In the genomic region with DNA sequence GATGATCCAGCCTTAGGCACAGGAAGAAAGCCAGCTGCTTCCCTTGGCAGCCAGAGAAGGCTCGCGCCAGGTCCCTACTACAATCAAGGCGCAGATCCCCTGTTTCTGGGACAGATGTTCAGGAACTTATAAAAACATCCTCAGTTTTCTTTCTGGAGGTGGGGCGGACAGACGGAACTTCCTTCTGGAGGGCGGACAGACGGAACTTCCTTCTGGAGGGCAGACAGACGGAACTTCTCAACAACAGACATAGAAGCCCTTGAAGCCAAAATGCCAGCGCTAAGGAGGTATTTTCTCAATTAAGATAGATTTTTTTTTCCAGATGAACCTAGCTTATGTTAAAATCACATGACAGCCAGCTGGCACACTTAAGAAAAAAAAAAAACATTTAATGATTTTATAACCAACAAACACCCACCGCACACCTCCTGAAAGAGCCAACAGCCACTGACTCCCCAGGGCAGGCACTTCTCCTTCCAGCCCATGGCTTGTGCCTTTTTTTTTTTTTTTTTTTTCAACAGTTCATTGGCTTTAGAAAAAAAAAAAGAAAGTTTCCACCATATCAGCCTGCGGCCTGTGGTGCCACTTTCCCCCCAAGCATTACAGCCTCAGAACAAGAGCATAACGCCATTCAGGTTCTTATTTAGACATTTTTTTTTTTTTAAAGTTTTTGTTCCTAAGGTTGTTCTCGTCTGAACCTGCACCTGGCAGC, we compare ENCODE assay signal across 13 mouse cellular contexts. TPM values are rescaled to one million over a fixed set of nuclear protein-coding genes. Genes with fewer than 3 reads are reported as not detected.
DNase-seq lines count a peak whose midpoint lies in the region; ATAC-seq and TF ChIP-seq lines count a peak whose summit lies in the region.
"Had no signal": no experiment of that assay in that cellular context is flagged by ENCODE, and none has a peak within 500 bp of the region (broad histone marks: within the 10 kb centered on the region; RNA-seq: fewer than 3 reads in every experiment).

No protein-coding gene starts in this region.

- DNase-seq in heart, adult 11 months = peak; percentile 88
- no peak for DNase-seq in limb, embryonic 10.5 days (ENCODE audit: low spot score)
- no peak for DNase-seq in cerebellum, adult 18-20 months
- DNase-seq: liver, embryonic 13.5 days; right cerebral cortex, postnatal 14 days had no signal

- no peak for TF ChIP-seq POLR2A in bone marrow macrophage, adult 2 months (IDR thresholded peaks at IDR 0.05; ENCODE audit: borderline replicate concordance, low read depth, low read length)

- H3K4me2 ChIP-seq in heart, embryonic 12.5 days = no peak overlapping the region
- H3K4me2 ChIP-seq in limb, embryonic 15.5 days = no peak overlapping the region
- H3K4me2 ChIP-seq: liver, embryonic 13.5 days had no signal

- no peaks in the 10 kb centered on the region for H3K9me3 ChIP-seq in heart, embryonic 12.5 days (replicated peaks)
- no peaks in the 10 kb centered on the region for H3K9me3 ChIP-seq in limb, embryonic 15.5 days
- H3K9me3 ChIP-seq in limb, embryonic 10.5 days (replicated peaks) = no peaks in the 10 kb centered on the region
- H3K9me3 ChIP-seq: liver, embryonic 13.5 days; midbrain, embryonic 10.5 days had no signal

- no peak overlapping the region for H3K4me3 ChIP-seq in heart, embryonic 12.5 days
- H3K4me3 ChIP-seq in limb, embryonic 15.5 days = no peak overlapping the region
- H3K4me3 ChIP-seq in limb, embryonic 10.5 days = no peak overlapping the region
- H3K4me3 ChIP-seq in bone marrow macrophage, adult 2 months (ENCODE audit: insufficient read depth, low read length) = peak overlapping the region; percentile 5; the same call in 1 of the 2 replicates
- H3K4me3 ChIP-seq in macrophage (ENCODE audit: inconsistent target) = no peak overlapping the region
- H3K4me3 ChIP-seq: erythroblast, embryonic 14.5 days; layer of hippocampus, adult 2 months; liver, embryonic 13.5 days; midbrain, embryonic 10.5 days; myocyte had no signal

- 0 out of 2 replicates have a peak, but pooled peaks cover 4% of the 10 kb centered on the region for H3K4me1 ChIP-seq in heart, embryonic 12.5 days (replicated peaks)
- H3K4me1 ChIP-seq in limb, embryonic 15.5 days = 0 out of 2 replicates have a peak, but pooled peaks cover 3% of the 10 kb centered on the region
- no peaks in the 10 kb centered on the region for H3K4me1 ChIP-seq in limb, embryonic 10.5 days
- H3K4me1 ChIP-seq in bone marrow macrophage, adult 2 months (ENCODE audit: control insufficient read depth, insufficient read depth, low read length) = peaks cover 7% of the 10 kb centered on the region
- H3K4me1 ChIP-seq: liver, embryonic 13.5 days; midbrain, embryonic 10.5 days had no signal

- no peak overlapping the region for H3K27ac ChIP-seq in heart, embryonic 12.5 days (ENCODE audit: poor library complexity, severe bottlenecking)
- peak overlapping the region; percentile 60 for H3K27ac ChIP-seq in limb, embryonic 15.5 days
- no peak overlapping the region for H3K27ac ChIP-seq in limb, embryonic 10.5 days
- peak overlapping the region; percentile 58 for H3K27ac ChIP-seq in bone marrow macrophage, adult 2 months (ENCODE audit: insufficient read depth, low read depth, low read length)
- peak overlapping the region; percentile 40 for H3K27ac ChIP-seq in macrophage
- H3K27ac ChIP-seq: layer of hippocampus, adult 2 months; liver, embryonic 13.5 days; midbrain, embryonic 10.5 days had no signal

- no peaks in the 10 kb centered on the region for H3K27me3 ChIP-seq in heart, embryonic 12.5 days (replicated peaks)
- no peaks in the 10 kb centered on the region for H3K27me3 ChIP-seq in limb, embryonic 15.5 days
- no peaks in the 10 kb centered on the region for H3K27me3 ChIP-seq in limb, embryonic 10.5 days (ENCODE audit: low read depth, poor library complexity, severe bottlenecking)
- H3K27me3 ChIP-seq: liver, embryonic 13.5 days had no signal

- ATAC-seq in heart, embryonic 12.5 days (ENCODE audit: insufficient number of reproducible peaks, low FRiP score) = no peak
- ATAC-seq in limb, embryonic 15.5 days (ENCODE audit: insufficient number of reproducible peaks, low FRiP score, low TSS enrichment, low read depth) = no peak

- no peaks in the 10 kb centered on the region for H3K79me2 ChIP-seq in macrophage (ENCODE audit: inconsistent target)

- TF ChIP-seq CTCF in bone marrow macrophage, adult 2 months (IDR thresholded peaks at IDR 0.05; ENCODE audit: low read depth, low read length) = no peak

- no peak overlapping the region for H3K9ac ChIP-seq in heart, embryonic 12.5 days
- H3K9ac ChIP-seq in limb, embryonic 15.5 days = no peak overlapping the region
- H3K9ac ChIP-seq: liver, embryonic 13.5 days had no signal

- H3K36me3 ChIP-seq in heart, embryonic 12.5 days = no peaks in the 10 kb centered on the region
- H3K36me3 ChIP-seq in limb, embryonic 15.5 days = no peaks in the 10 kb centered on the region
- no peaks in the 10 kb centered on the region for H3K36me3 ChIP-seq in limb, embryonic 10.5 days
- no peaks in the 10 kb centered on the region for H3K36me3 ChIP-seq in macrophage (ENCODE audit: inconsistent target)
- H3K36me3 ChIP-seq: liver, embryonic 13.5 days; midbrain, embryonic 10.5 days had no signal

- WGBS in heart, embryonic 12.5 days = 68% methylated on average over 13 of the region's 13 CpGs
- 57% methylated on average over 13 of the region's 13 CpGs for WGBS in limb, embryonic 15.5 days
- WGBS in limb, embryonic 10.5 days = 87% methylated on average over 13 of the region's 13 CpGs
- 34% methylated on average over 13 of the region's 13 CpGs for WGBS in macrophage (ENCODE audit: missing documents)

RNA-seq across cellular contexts. Expression of a gene that starts 34.8 kb away (rescaled TPM):
- polyA plus RNA-seq in heart, embryonic 12.5 days (2016; fragmentation: Nextera tagmentation; extraction: Ambion mirVana) = 53.6 and 56.2 TPM in 2 replicates
- polyA plus RNA-seq in limb, embryonic 15.5 days (2015; fragmentation: Nextera tagmentation; extraction: Ambion mirVana) = 64.3 and 64.4 TPM in 2 replicates
- polyA plus RNA-seq in limb, embryonic 10.5 days (2016; fragmentation: Nextera tagmentation; extraction: Ambion mirVana) = 27.4 and 28.8 TPM in 2 replicates
- polyA plus RNA-seq in bone marrow macrophage, adult 2 months (2012; ENCODE audit: insufficient read depth, insufficient read length, missing spikeins) = 47.0 and 51.2 TPM in 2 replicates
- 10 to 100 TPM in 21 of 26 experiments, 1 to 10 TPM in 5; 5.5 to 52.7 (median 25.7) TPM for total RNA-seq in macrophage (2018; cell fraction: chromatin; rRNA removed)
- total RNA-seq in macrophage (2018; cell fraction: cytosol; rRNA removed) = 100 to 1,000 TPM in 3 of 26 experiments, 10 to 100 TPM in 23; 57.7 to 117 (median 89.4) TPM
- 100 to 1,000 TPM in 2 of 26 experiments, 10 to 100 TPM in 24; 14.2 to 136 (median 72.7) TPM for total RNA-seq in macrophage (2018; cell fraction: nucleus; rRNA removed)
- 74.2 to 155 TPM (median 79.4 TPM) in 3 replicates for polyA plus RNA-seq in macrophage (2018)

Comparison
In these comparisons a context has a peak if more than half of its experiments do, and no peak if none do; other contexts are left out.
1. H3K27ac ChIP-seq: peak in limb, embryonic 15.5 days (single experiment), bone marrow macrophage, adult 2 months (single experiment) and macrophage (single experiment); none in heart, embryonic 12.5 days (single experiment) and limb, embryonic 10.5 days (single experiment).